Mouse (Mus musculus) neural tube, embryonic 12.5 days (tissue): Measurements from ENCODE around the gene Triml2. TPM values are rescaled to one million over a fixed set of nuclear protein-coding genes. Genes with fewer than 3 reads are reported as not detected.

Experiments
- polyA plus RNA-seq: library from polyadenylated mRNA; unstranded; fragments of >200 nt; fragmentation: Nextera tagmentation; extraction: Ambion mirVana; gene quantifications from 2 replicates; pipeline ENCODE4 v1.2.1, GENCODE M21; 2016

Triml2 gene
- polyA plus RNA-seq, 1 experiment from 2014 or later, result not detected

Other genes with a start within 250 kb of the Triml2 start
- not detected in 2 replicates for gene Triml1, start 39.1 kb upstream of the Triml2 start, polyA plus RNA-seq
- gene Zfp42, start 126.4 kb downstream of the Triml2 start, polyA plus RNA-seq, result not detected in 2 replicates